Mouse (Mus musculus) myocyte (in vitro differentiated cells): ENCODE data around the gene Ddah1. TPM values are rescaled to one million over a fixed set of nuclear protein-coding genes. Genes with fewer than 3 reads are reported as not detected.

Source experiments
- H3K27me3 ChIP-seq: one replicate; pipeline ENCODE4 v1.6.1; 2011; ENCODE audit not compliant: control insufficient read depth, insufficient read depth, insufficient read length
- H3K36me3 ChIP-seq: one replicate; pipeline ENCODE4 v1.6.1; 2011; ENCODE audit not compliant: control insufficient read depth, insufficient read depth
- H3K4me2 ChIP-seq: one replicate; pipeline ENCODE4 v1.6.1; 2011; ENCODE audit warnings: low read depth, control low read depth
- H3K4me3 ChIP-seq: one replicate; pipeline ENCODE4 v1.5.1; 2011; ENCODE audit warnings: mild to moderate bottlenecking, control low read depth, moderate library complexity
- H3K79me2 ChIP-seq: one replicate; pipeline ENCODE4 v1.6.1; 2011; ENCODE audit not compliant: control insufficient read depth, insufficient read depth
- H3ac ChIP-seq: one replicate; pipeline ENCODE4 v1.6.1; 2011; ENCODE audit not compliant: control insufficient read depth, insufficient read length
- CEBPB ChIP-seq: IDR thresholded peaks from 2 replicates; pipeline ENCODE4 v1.6.1; 2011; ENCODE audit warnings: mild to moderate bottlenecking, moderate library complexity; ENCODE audit not compliant: poor library complexity, insufficient read depth, severe bottlenecking
- E2F4 ChIP-seq: IDR thresholded peaks from one replicate; pipeline ENCODE4 v1.6.1; 2011; ENCODE audit warnings: mild to moderate bottlenecking, control low read depth, moderate library complexity; ENCODE audit not compliant: insufficient read depth
- MAX ChIP-seq: IDR thresholded peaks from one replicate; pipeline ENCODE4 v1.6.1; 2011; ENCODE audit warnings: low read depth, mild to moderate bottlenecking, control low read depth
- MYOD1 ChIP-seq, 3 experiments: IDR thresholded peaks; one replicate each; pipeline ENCODE4 v1.6.1; 2011; ENCODE audit warnings: control low read depth in 2 of 3, low read depth in 2 of 3, mild to moderate bottlenecking in 2 of 3, moderate library complexity in 1 of 3; ENCODE audit not compliant: insufficient read length in 2 of 3, control insufficient read depth in 1 of 3
- MYOG ChIP-seq, 3 experiments: IDR thresholded peaks; one replicate each; pipeline ENCODE4 v1.6.1; 2011; ENCODE audit warnings: control low read depth in 2 of 3, low read depth in 2 of 3, mild to moderate bottlenecking in 2 of 3; ENCODE audit not compliant: insufficient read length in 2 of 3, control insufficient read depth in 1 of 3, insufficient read depth in 1 of 3
- POLR2A ChIP-seq: IDR thresholded peaks from one replicate; pipeline ENCODE4 v1.6.1; 2011; ENCODE audit warnings: low read depth, mild to moderate bottlenecking, control low read depth, moderate library complexity; ENCODE audit not compliant: insufficient read length
- POLR2AphosphoS2 ChIP-seq: IDR thresholded peaks from one replicate; pipeline ENCODE4 v1.6.1; 2011; ENCODE audit warnings: low read depth, control low read depth; ENCODE audit not compliant: insufficient read length
- REST ChIP-seq: IDR thresholded peaks from one replicate; pipeline ENCODE4 v1.6.1; 2011; ENCODE audit warnings: mild to moderate bottlenecking, control low read depth, moderate library complexity; ENCODE audit not compliant: insufficient read depth, insufficient read length
- SRF ChIP-seq: IDR thresholded peaks from one replicate; pipeline ENCODE4 v1.6.1; 2011; ENCODE audit warnings: low read depth; ENCODE audit not compliant: control insufficient read depth, insufficient read length
- TCF12 ChIP-seq: IDR thresholded peaks from one replicate; pipeline ENCODE4 v1.6.1; 2011; ENCODE audit warnings: mild to moderate bottlenecking, control low read depth; ENCODE audit not compliant: poor library complexity, insufficient read depth, severe bottlenecking
- TCF3 ChIP-seq: IDR thresholded peaks from one replicate; pipeline ENCODE4 v1.6.1; 2011; ENCODE audit warnings: low read depth, control low read depth; ENCODE audit not compliant: insufficient read length
- USF1 ChIP-seq: IDR thresholded peaks from one replicate; pipeline ENCODE4 v1.6.1; 2011; ENCODE audit warnings: low read depth, mild to moderate bottlenecking, control low read depth, moderate library complexity
- polyA plus RNA-seq: library from polyadenylated mRNA; unstranded; fragments of >200 nt; fragmentation: generic; extraction: Trizol; gene quantifications from one replicate; pipeline ENCODE4 v1.2.1, GENCODE M21; 2012; ENCODE audit warnings: missing spikeins

The Ddah1 gene
- polyA plus RNA-seq, 1 experiment: 7.4 TPM

- Histone ChIP-seq H3K79me2 (no peaks in the 10 kb centered on the region), H3K4me2 (no peak overlapping the region), H3K36me3 (no peaks in the 10 kb centered on the region), H3K4me3 (no peak overlapping the region), H3K27me3 (no peaks in the 10 kb centered on the region), H3ac (no peak overlapping the region)
- TF ChIP-seq SRF: no peak
- TF ChIP-seq TCF3: no peak
- TF ChIP-seq POLR2AphosphoS2: no peak
- TF ChIP-seq CEBPB: no peak
- no peak for TF ChIP-seq MAX
- no peak for TF ChIP-seq TCF12
- no peak for TF ChIP-seq MYOG (IDR thresholded peaks at IDR 0.05; ENCODE audit: control insufficient read depth in 1 of 3, insufficient read depth in 1 of 3, insufficient read length in 2 of 3, low read depth in 2 of 3)
- no peak for TF ChIP-seq POLR2A
- TF ChIP-seq E2F4: no peak
- TF ChIP-seq REST: no peak
- TF ChIP-seq MYOD1 (IDR thresholded peaks at IDR 0.05; ENCODE audit: control insufficient read depth in 1 of 3, insufficient read length in 2 of 3, low read depth in 2 of 3): no peak
- TF ChIP-seq USF1: no peak
Observed at GRCm38 (mm10) chr3:145743050-145743449, 15.4 kb upstream of the Ddah1 start.

- H3K79me2 ChIP-seq: no peaks in the 10 kb centered on the region
- H3K4me3 ChIP-seq: no peak overlapping the region
- no peak overlapping the region for H3K4me2 ChIP-seq
- H3K27me3 ChIP-seq: no peaks in the 10 kb centered on the region
- H3K36me3 ChIP-seq: no peaks in the 10 kb centered on the region
- TF ChIP-seq POLR2A: no peak
- no peak overlapping the region for H3ac ChIP-seq
Observed at GRCm38 (mm10) chr3:145743476-145744027, 14.9 kb upstream of the Ddah1 start.

- Histone ChIP-seq H3K36me3 (no peaks in the 10 kb centered on the region), H3K4me2 (no peak overlapping the region), H3K4me3 (no peak overlapping the region), H3K27me3 (no peaks in the 10 kb centered on the region), H3ac (no peak overlapping the region), H3K79me2 (no peaks in the 10 kb centered on the region)
- no peak for TF ChIP-seq MYOG (IDR thresholded peaks at IDR 0.05; ENCODE audit: control insufficient read depth in 1 of 3, insufficient read depth in 1 of 3, insufficient read length in 2 of 3, low read depth in 2 of 3)
Observed at GRCm38 (mm10) chr3:145748626-145749025, 9.8 kb upstream of the Ddah1 start.

DNA sequence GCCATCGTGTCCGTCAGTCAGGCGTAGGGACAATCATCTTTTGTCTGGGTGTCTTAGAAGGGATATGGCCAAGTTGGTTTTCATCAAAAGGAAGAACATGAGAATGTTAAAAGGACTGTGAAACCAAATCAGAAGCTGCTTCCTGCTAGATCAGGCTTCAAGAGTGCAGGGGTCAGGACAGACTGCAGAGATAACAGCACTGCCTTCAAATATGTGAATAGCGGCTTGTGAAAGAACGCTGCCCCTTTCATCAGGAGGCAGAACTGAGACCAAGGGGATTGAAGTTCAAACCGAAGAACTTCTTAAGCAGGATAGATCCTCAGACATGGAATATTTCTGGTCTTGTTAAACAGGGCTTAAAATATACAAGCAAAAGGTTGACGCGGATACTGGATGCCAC lies 2.0 kb upstream of the Ddah1 start:
- no peak overlapping the region for H3K4me2 ChIP-seq

GRCm38 (mm10) chr3:145757177-145757576 lies 1.3 kb upstream of the Ddah1 start:
- Histone ChIP-seq H3K36me3 (no peaks in the 10 kb centered on the region), H3K79me2 (no peaks in the 10 kb centered on the region), H3K4me2 (no peak overlapping the region), H3K4me3 (no peak overlapping the region), H3K27me3 (no peaks in the 10 kb centered on the region), H3ac (no peak overlapping the region)
- no peak for TF ChIP-seq POLR2A
- TF ChIP-seq CEBPB: no peak
- no peak for TF ChIP-seq MYOD1 (IDR thresholded peaks at IDR 0.05; ENCODE audit: control insufficient read depth in 1 of 3, insufficient read length in 2 of 3, low read depth in 2 of 3)
- TF ChIP-seq MAX: no peak
- TF ChIP-seq TCF3: no peak
- no peak for TF ChIP-seq REST
- TF ChIP-seq MYOG (IDR thresholded peaks at IDR 0.05; ENCODE audit: control insufficient read depth in 1 of 3, insufficient read depth in 1 of 3, insufficient read length in 2 of 3, low read depth in 2 of 3): no peak
- no peak for TF ChIP-seq USF1
- no peak for TF ChIP-seq E2F4
- TF ChIP-seq POLR2AphosphoS2: no peak
- TF ChIP-seq TCF12: no peak
- TF ChIP-seq SRF: no peak

More for the DNA sequence above, 2.0 kb upstream of the Ddah1 start:
- H3K36me3 ChIP-seq: no peaks in the 10 kb centered on the region
- H3ac ChIP-seq: no peak overlapping the region
- no peaks in the 10 kb centered on the region for H3K79me2 ChIP-seq
- H3K4me3 ChIP-seq: no peak overlapping the region
- no peaks in the 10 kb centered on the region for H3K27me3 ChIP-seq
- TF ChIP-seq POLR2AphosphoS2 (no peak), POLR2A (no peak), MYOG (IDR thresholded peaks at IDR 0.05; ENCODE audit: control insufficient read depth in 1 of 3, insufficient read depth in 1 of 3, insufficient read length in 2 of 3, low read depth in 2 of 3) (no peak), MYOD1 (IDR thresholded peaks at IDR 0.05; ENCODE audit: control insufficient read depth in 1 of 3, insufficient read length in 2 of 3, low read depth in 2 of 3) (no peak), REST (no peak), E2F4 (no peak), CEBPB (no peak), SRF (no peak), USF1 (no peak), MAX (no peak), TCF3 (no peak), TCF12 (no peak)
